Mouse (Mus musculus): ENCODE measurements around the gene Ppfibp1. TPM values are rescaled to one million over a fixed set of nuclear protein-coding genes. Genes with fewer than 3 reads are reported as not detected.
"Not testable (repeated sequence)": the region's sequence is repeated elsewhere in the genome, so short reads cannot be mapped to it uniquely, and the experiment has no call there.

Gene Ppfibp1
- total RNA-seq (2015; ENCODE audit: low replicate concordance): 24.4 TPM in 1 of 2 replicates, not detected in the other
- 1.8 and 4.2 TPM in 2 replicates for total RNA-seq (2017; ENCODE audit: low replicate concordance)

DNA sequence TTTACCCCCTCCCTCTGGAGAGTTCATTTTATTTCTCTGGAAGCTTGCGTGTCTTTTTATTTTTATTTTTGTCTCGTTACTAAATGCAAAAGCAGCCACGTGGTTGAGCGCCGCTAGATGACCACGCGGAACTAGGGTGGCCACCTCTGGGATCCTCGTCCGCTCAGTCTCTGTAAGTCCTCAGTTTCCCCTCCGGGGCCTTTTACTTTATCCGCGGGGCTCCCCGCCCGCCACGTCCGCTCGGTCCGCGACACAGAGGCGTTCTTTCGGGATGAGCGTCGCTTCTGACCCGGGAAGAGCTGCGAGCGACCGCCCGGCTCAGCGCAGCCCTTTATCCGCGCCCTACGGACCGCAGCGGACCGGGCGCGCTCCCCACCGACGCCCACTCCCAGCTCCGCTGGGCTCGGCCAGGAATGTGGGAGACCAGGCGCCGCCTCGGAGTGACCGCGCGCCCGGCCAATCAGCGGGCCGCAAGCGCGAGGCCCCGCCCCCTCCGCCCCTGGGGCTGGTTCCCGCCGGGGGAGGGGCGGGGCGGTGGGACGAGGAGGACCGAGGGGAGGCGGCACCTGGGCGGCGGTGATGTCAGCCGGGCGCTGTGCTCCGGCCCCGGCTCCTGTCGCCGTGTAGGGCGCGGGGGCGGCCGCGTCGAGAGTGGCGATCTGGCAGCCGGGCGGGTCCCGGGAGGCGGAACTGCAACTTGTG lies at the start of gene Ppfibp1:
Gene Ppfibp1, plus strand, starts transcription at position 530 of the 702 bp plus-strand sequence.
- peak; percentile 94 for ATAC-seq (replicated peaks; ENCODE audit: low FRiP score, poor library complexity, severe bottlenecking)

GRCm38 (mm10) chr6:146838863-146839262 lies 49.4 kb upstream of the Ppfibp1 start:
- ATAC-seq (replicated peaks; ENCODE audit: low FRiP score, poor library complexity, severe bottlenecking): no peak

- no peak for ATAC-seq (replicated peaks; ENCODE audit: low FRiP score, poor library complexity, severe bottlenecking)
These were observed 43.4 kb upstream of the Ppfibp1 start for GRCm38 (mm10) chr6:146844867-146845266.

DNA sequence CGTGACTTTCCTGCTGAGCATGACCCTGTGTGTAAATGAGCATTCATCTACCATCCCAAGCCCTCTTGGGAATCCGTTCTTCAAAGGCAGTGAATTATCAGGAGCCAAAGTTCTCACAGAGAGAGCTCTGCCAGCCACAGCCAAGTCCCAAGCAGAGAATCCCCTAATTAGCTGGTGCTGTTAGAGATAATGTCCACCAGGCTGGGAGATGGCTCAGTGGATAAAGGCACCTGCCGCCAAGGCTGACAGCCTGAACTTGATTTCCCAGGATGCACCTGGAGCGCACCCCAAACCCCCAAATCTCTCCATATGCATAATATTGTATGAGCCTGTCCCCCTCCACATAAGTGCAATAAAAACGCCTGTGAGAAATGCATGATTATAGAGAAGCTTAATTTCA lies 42.9 kb upstream of the Ppfibp1 start:
- ATAC-seq (replicated peaks; ENCODE audit: low FRiP score, poor library complexity, severe bottlenecking): no peak

DNA sequence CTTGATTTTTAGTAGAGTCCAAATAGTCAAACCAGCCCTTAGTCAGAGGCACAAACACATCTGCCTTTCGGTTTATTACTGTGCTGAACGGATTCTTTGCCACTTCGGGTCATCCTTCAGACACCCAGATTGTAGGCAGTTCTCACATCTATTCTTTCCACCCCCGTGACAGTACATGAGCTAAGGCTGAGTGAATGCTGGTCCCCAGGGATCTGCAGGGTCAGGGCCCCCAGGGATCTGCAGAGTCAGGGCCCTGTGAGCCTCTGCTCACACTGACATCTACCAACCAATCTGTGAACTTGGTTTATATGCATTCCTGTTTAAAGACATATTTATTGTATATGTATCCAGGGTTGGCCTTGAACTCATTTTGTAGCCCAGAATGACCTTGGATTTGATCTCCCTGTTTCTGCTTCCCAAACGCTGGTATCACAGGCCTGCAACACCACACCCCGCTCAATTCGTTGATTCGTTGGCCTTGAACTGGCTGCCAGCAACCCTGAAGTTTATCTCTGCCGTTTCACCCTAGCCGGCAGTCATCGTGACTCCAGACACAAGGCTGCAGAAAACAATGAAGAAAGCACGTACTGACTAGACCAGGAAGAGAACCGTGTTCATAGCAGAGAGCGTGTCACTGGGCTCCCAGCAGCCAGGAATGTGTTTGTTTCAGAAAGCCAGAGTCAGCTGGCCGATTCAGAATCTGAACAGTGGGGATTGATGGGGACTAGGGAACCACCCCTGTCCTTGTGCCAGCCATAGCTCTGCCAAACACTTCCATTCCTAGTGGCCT lies 42.1 kb upstream of the Ppfibp1 start:
- ATAC-seq (replicated peaks; ENCODE audit: low FRiP score, poor library complexity, severe bottlenecking): no peak

DNA sequence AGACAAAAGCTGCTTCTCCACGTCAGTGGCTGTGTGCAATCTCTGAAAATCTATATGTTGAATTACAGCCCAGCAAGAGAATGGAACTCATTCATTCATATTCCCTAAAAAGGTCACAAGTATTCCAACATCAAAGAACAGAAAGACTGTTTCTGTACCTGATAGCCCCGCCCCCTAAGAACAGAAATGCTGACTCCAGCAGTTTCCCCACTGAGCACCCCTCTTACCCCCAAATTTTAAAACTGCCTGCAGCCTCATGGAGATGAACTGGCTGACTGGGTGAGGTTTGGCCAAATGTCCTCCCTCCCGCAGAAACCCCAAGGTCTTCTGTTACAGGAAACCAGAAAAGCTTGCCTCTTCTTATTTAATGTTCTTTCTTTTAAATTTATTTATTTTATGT lies 40.9 kb upstream of the Ppfibp1 start:
- no peak for ATAC-seq (replicated peaks; ENCODE audit: low FRiP score, poor library complexity, severe bottlenecking)

DNA sequence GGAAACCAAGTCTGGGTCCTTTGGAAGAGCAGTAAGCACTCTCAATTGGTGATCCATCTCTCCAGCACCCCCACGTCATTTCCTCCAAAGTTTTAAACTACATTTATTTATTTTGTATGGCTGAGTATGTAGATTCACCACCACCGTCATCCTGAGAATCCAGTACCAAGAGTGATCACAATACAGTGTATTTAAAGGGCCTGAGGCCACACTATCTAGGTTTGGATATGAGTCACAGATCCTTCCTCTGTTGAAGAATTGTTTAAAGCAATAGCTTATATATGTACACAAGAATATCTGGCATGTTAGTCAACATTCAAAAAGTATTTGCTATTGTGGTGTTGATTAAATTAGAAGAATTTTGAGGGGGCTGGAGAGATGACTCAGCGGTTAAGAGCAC lies 40.0 kb upstream of the Ppfibp1 start:
- no peak for ATAC-seq (replicated peaks; ENCODE audit: low FRiP score, poor library complexity, severe bottlenecking)

DNA sequence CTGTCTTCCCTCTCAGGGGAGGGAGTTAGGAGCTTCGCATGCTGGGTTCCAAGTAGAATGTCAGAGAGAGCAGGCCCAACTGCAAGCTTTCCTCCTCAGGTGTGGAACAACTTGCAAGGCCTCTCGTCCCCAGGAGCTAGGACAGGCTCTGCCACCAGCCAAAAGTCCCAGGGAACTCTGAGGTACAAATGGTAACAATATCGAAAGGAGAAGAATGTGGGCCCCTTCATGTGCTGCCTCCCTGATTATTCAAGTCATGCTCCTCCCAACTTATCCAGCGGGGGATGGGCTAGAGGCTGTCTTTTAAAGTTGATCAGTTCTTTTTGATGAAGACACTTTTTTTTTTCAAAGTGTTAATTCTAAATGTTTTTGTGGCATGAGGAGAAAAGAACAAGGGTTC lies 38.2 kb upstream of the Ppfibp1 start, which contains the start of gene Smco2:
Gene Smco2, plus strand, starts transcription at position 55 of the 400 bp plus-strand sequence.
- no peak for ATAC-seq (replicated peaks; ENCODE audit: low FRiP score, poor library complexity, severe bottlenecking)

DNA sequence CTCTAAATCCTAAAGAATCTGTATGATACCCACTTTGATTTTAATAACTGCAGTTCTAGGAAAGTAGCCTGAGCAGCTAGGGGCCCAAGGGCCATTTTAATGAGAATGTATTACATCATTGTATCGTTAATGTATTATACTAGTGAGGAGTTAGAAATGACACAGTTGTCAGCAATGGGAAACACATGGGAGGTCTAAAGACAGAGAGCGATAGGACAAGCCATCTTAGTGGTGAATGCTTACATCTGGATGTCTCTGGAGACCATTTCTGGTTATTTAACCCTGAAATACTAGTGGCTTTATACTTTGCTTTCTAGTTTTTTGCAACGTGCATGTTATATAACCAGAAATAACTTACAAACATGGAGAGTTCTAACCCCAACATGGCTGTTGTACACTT lies 36.4 kb upstream of the Ppfibp1 start:
- ATAC-seq (replicated peaks; ENCODE audit: low FRiP score, poor library complexity, severe bottlenecking): no peak

- no peak for ATAC-seq (replicated peaks; ENCODE audit: low FRiP score, poor library complexity, severe bottlenecking)
These were observed 35.5 kb upstream of the Ppfibp1 start for GRCm38 (mm10) chr6:146852739-146853138.

- ATAC-seq (replicated peaks; ENCODE audit: low FRiP score, poor library complexity, severe bottlenecking): peak; percentile 92
These were observed 33.1 kb upstream of the Ppfibp1 start for GRCm38 (mm10) chr6:146855185-146855584.

GRCm38 (mm10) chr6:146857386-146857785 lies 30.9 kb upstream of the Ppfibp1 start:
- no peak for ATAC-seq (replicated peaks; ENCODE audit: low FRiP score, poor library complexity, severe bottlenecking)

DNA sequence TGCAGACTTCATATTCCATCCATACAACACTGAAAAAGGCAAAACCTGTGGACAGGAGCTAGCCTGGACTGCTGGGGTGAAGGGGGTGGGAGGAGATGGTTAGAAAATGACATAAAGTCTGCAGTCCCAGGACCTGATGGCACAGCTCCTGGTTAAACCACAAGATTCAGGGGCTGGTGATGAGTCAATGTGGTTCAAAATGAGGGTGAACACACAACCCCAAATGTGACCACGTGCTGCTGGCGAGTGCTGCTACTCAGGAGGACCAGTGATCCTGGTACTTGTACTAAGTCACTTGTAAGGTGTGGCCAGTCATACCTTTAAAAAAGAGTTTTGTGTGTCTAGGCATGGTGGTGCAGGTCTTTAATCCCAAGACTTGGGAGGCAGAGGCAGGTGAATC lies 25.1 kb upstream of the Ppfibp1 start:
- no peak for ATAC-seq (replicated peaks; ENCODE audit: low FRiP score, poor library complexity, severe bottlenecking)

- not testable (repeated sequence) for ATAC-seq (replicated peaks; ENCODE audit: low FRiP score, poor library complexity, severe bottlenecking)
These were observed 23.9 kb upstream of the Ppfibp1 start for GRCm38 (mm10) chr6:146864370-146864769.

DNA sequence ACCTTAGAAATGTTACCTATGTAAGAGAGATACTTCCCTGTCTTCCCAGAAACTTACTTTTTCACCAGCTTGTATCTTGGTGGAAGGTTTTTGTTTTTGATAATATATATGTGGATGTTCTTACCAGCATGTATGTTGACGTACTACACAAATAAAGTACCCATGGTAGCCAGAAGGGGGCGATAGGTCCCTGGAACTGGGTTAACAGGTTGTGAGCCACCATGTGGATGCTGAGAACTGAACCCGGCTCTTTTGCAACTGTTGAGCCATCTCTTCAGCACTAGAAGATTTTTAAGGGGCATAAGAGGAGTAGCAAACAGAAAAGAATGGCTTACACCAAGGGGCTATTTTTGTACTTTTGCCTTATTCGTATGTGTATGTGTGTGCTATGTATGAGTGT lies 22.6 kb upstream of the Ppfibp1 start:
- no peak for ATAC-seq (replicated peaks; ENCODE audit: low FRiP score, poor library complexity, severe bottlenecking)

GRCm38 (mm10) chr6:146871975-146872374 lies 16.3 kb upstream of the Ppfibp1 start:
- ATAC-seq (replicated peaks; ENCODE audit: low FRiP score, poor library complexity, severe bottlenecking): no peak

DNA sequence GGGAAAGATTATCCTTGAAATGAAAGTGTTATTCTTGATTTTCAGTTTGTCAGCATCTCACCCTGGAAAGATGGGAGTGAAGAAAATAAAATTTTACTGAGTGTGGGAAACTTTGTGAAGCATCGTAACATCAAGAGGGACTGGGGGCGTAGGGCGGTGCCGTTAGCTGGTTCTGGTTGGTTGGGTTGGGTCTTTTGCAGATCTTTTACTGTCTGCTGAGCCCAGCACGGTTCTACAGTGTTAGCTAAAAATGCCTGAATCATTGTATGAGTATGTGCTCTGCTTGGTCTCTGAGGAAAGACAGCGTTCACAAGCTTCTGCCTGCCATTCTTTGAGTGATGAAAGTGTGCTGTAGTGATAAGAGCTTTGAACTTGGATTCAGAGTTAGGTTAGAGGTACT lies 13.9 kb upstream of the Ppfibp1 start:
- no peak for ATAC-seq (replicated peaks; ENCODE audit: low FRiP score, poor library complexity, severe bottlenecking)

DNA sequence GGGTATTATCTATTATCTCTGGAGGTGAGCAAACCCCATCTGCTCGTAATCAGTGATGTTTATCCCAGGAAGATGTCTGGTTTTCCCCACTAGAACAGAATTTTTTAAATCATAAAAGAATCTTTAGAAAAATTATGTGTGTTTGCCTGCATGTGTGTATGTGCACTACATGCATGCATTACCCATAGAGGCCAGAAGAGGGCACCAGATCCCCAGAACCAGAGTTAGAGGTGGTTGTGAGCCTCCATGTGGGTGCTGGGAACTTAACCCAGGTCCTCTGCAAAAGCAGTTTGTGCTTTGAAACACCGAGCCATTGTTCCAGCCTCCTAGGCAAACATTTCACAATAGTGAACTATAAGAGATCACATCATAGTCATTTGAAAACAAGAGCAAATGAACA lies 11.5 kb upstream of the Ppfibp1 start:
- ATAC-seq (replicated peaks; ENCODE audit: low FRiP score, poor library complexity, severe bottlenecking): no peak

- ATAC-seq (replicated peaks; ENCODE audit: low FRiP score, poor library complexity, severe bottlenecking): no peak
These were observed 10.8 kb upstream of the Ppfibp1 start for GRCm38 (mm10) chr6:146877425-146878045.

DNA sequence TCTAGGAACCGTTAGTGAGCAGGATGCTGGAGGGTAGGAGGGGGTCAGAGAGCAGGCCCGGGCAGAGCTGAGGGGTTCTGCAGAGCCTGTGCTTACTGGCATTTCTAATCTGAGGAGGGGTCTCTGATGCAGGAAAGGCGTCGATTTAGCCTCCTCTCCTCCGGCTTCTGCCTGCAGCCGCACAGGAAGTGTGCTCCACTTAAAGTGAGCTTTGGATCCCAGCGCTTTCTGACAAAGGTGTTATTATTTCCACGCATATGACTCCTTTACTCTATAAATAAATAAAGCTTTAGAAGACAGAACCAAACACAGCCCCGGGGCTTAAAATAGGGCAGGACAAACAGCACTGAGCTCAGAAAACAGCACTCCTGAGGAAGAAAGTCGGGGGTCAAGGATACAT lies 9.4 kb upstream of the Ppfibp1 start:
- no peak for ATAC-seq (replicated peaks; ENCODE audit: low FRiP score, poor library complexity, severe bottlenecking)

GRCm38 (mm10) chr6:146879856-146880255 lies 8.4 kb upstream of the Ppfibp1 start:
- no peak for ATAC-seq (replicated peaks; ENCODE audit: low FRiP score, poor library complexity, severe bottlenecking)
